Mouse (Mus musculus) embryo, embryonic 11.5 days (tissue): ENCODE measurements around the gene Spin2g.
"Not testable (repeated sequence)": the region's sequence is repeated elsewhere in the genome, so short reads cannot be mapped to it uniquely, and the experiment has no call there.

Experiments used
- DNase-seq: peaks from one replicate; pipeline ENCODE4 v3.0.0-alpha.2; 2012; ENCODE audit warnings: low read depth, low spot score

Spin2g gene

DNA sequence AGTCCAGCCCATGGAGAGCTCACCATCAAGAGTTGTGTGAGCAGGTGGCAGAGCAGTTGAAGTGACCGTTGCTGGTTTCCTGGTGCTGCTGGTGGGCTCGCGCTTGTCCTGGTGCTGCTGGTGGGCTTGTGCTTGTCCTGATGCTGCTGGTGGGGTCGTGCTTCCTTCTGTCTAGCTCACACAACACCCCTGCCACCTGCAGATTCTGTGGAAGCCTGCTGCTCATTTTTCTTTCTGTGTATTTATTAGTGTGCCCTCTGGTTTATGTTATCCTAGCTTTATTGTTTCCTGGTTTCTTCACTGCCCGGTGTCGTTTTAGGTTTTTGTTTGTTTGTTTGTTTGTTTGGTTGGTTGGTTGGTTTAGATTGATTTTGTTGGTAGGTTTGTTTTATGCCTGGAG is at the start of gene Spin2g:
Spin2g (minus strand) TSS at position 101 of the 400 bp plus-strand sequence.
- DNase-seq, result not testable (repeated sequence)
